Mouse (Mus musculus) intestine, embryonic 16.5 days (tissue): Measurements from ENCODE around the gene Casp14. TPM values are rescaled to one million over a fixed set of nuclear protein-coding genes. Genes with fewer than 3 reads are reported as not detected.
A peak's percentile ranks its signal among the peaks of the same experiment; 100 is the strongest.
"Not testable (repeated sequence)": the region's sequence is repeated elsewhere in the genome, so short reads cannot be mapped to it uniquely, and the experiment has no call there.

Experiments used
- ATAC-seq: fragments of 200-750 bp; cut with Nextera tagmentation; 2 replicates; pipeline ENCODE4 v1.8.0; 2017; ENCODE audit warnings: moderate TSS enrichment, moderate library complexity
- H3K27ac ChIP-seq: fragments of 300-500 bp; sonication (generic); 2 replicates; pipeline ENCODE4 v1.5.1; 2014; ENCODE audit warnings: mild to moderate bottlenecking, low read length
- H3K27me3 ChIP-seq: fragments of 300-500 bp; sonication (generic); replicated peaks from 2 replicates; pipeline ENCODE4 v1.6.1; 2014; ENCODE audit warnings: low read length, control low read depth, mixed read lengths; ENCODE audit not compliant: control insufficient read depth, insufficient read depth
- H3K36me3 ChIP-seq: fragments of 300-500 bp; sonication (generic); 2 replicates; pipeline ENCODE4 v1.6.1; 2014; ENCODE audit warnings: low read length, control low read depth; ENCODE audit not compliant: control insufficient read depth, insufficient read depth
- H3K4me1 ChIP-seq: fragments of 300-500 bp; sonication (generic); 2 replicates; pipeline ENCODE4 v1.6.1; 2014; ENCODE audit warnings: low read length, control low read depth, mixed read lengths; ENCODE audit not compliant: control insufficient read depth, insufficient read depth
- H3K4me2 ChIP-seq: fragments of 300-500 bp; sonication (generic); 2 replicates; pipeline ENCODE4 v1.6.1; 2014; ENCODE audit warnings: low read depth, low read length, control low read depth
- H3K4me3 ChIP-seq: fragments of 300-500 bp; sonication (generic); 2 replicates; pipeline ENCODE4 v1.5.1; 2014; ENCODE audit warnings: mild to moderate bottlenecking, low read length
- H3K9ac ChIP-seq: fragments of 300-500 bp; sonication (generic); 2 replicates; pipeline ENCODE4 v1.6.1; 2014; ENCODE audit warnings: low read depth, low read length
- H3K9me3 ChIP-seq: fragments of 300-500 bp; sonication (generic); 2 replicates; pipeline ENCODE4 v1.6.1; 2016; ENCODE audit warnings: low read length, control low read depth; ENCODE audit not compliant: control insufficient read depth
- WGBS: fragments of 180-500 bp; shearing (Covaris S2); extraction: QIAGEN DNeasy Blood & Tissue Kit; methylation state at CpG from one replicate; pipeline ENCODE4 v1.1.7; 2014; 5-methylcytosine and 5-hydroxymethylcytosine counted together
- polyA plus RNA-seq: library from polyadenylated mRNA; unstranded; fragments of >200 nt; fragmentation: Nextera tagmentation; extraction: Ambion mirVana; gene quantifications from 2 replicates; pipeline ENCODE4 v1.2.1, GENCODE M21; 2015

Casp14 gene
- polyA plus RNA-seq, 1 experiment from 2014 or later = 0.18 TPM

- Histone ChIP-seq H3K27ac (no peak overlapping the region), H3K36me3 (no peaks in the 10 kb centered on the region), H3K9me3 (no peaks in the 10 kb centered on the region), H3K9ac (no peak overlapping the region), H3K4me2 (no peak overlapping the region), H3K4me1 (no peaks in the 10 kb centered on the region), H3K27me3 (no peaks in the 10 kb centered on the region), H3K4me3 (no peak overlapping the region)
- ATAC-seq = no peak
- WGBS = 51% methylated on average over 3 of the region's 3 CpGs
Measured at GRCm38 (mm10) chr10:78700881-78701280, 17.2 kb downstream of the Casp14 start.

DNA sequence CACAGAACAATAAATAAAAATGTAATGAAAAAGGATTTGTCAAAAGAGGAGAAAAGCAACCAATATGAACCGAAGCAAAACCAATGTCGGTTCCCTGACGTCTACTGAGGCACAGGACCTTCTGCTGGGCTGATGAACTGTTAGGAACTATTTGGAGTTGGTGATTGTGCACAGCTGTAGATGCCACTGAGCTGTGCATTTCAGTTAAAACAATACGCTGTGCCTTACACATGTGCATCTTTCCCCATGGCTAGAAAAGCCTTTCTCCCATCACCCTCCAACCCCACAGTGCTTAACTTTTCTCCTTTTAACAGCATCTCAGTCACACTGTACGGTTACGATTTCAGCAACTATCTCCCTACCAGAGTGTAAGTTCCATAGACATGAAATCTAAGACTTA lies 28.1 kb downstream of the Casp14 start:
- H3K9ac ChIP-seq = no peak overlapping the region
- ATAC-seq = no peak
- H3K4me2 ChIP-seq = no peak overlapping the region
- no peaks in the 10 kb centered on the region for H3K36me3 ChIP-seq
- WGBS = 81% methylated on average over 6 of the region's 6 CpGs
- H3K27me3 ChIP-seq = no peaks in the 10 kb centered on the region
- H3K9me3 ChIP-seq = no peaks in the 10 kb centered on the region
- no peaks in the 10 kb centered on the region for H3K4me1 ChIP-seq
- H3K4me3 ChIP-seq = no peak overlapping the region
- H3K27ac ChIP-seq = no peak overlapping the region

- Histone ChIP-seq H3K9me3 (no peaks in the 10 kb centered on the region; the same call in 1 of the 2 replicates), H3K36me3 (no peaks in the 10 kb centered on the region), H3K27me3 (no peaks in the 10 kb centered on the region), H3K9ac (no peak overlapping the region), H3K4me1 (no peaks in the 10 kb centered on the region), H3K4me2 (no peak overlapping the region), H3K27ac (no peak overlapping the region), H3K4me3 (no peak overlapping the region)
- 65% methylated on average over 4 of the region's 4 CpGs for WGBS
- no peak for ATAC-seq
Measured at GRCm38 (mm10) chr10:78686995-78687577, 31.0 kb downstream of the Casp14 start.

DNA sequence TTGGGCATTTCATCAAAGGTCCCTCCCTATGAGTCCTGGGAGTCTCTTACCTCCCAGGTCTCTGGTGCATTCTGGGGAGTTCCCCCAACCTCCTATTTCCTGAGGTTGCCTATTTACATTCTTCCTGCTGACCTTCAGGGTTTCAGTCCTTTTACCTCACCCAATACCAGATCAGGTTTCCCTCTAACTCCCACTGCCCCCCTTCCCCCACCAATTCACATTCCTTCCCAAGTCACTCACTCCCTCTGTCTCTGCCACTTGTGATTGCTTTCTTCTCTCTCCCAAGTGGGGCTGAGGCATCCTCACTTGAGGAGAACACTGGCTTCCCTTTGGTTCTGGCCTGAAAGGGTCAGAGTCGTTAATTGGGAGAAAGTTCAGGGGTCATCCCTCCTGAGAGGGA lies 48.0 kb downstream of the Casp14 start:
- ATAC-seq = not testable (repeated sequence)

DNA sequence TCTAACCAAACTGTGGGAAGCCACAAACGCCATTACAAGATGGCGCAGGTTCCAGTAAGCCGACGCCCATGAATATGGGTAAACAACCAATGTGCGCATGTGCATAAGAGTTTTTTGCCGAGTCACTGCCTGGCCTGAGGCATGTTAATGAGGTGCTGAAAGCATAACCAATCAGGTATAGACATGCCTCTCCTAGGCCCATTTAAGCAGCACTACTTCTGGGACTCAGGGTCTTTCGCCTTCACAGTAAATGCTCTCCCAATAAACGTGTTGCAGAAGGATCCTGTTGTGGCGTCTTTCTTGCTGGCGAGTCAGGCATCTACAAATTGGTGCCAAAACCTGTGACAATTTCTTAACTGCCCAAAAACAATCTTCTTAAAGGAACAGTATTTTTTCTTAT lies 51.4 kb downstream of the Casp14 start:
- not testable (repeated sequence) for H3K4me2 ChIP-seq, H3K4me3 ChIP-seq, H3K9me3 ChIP-seq, H3K36me3 ChIP-seq, H3K9ac ChIP-seq, H3K27me3 ChIP-seq, ATAC-seq, H3K4me1 ChIP-seq, H3K27ac ChIP-seq
- 91% methylated on average over 10 of the region's 10 CpGs for WGBS

More for the DNA sequence above, 48.0 kb downstream of the Casp14 start:
- H3K27me3 ChIP-seq, H3K27ac ChIP-seq, H3K9me3 ChIP-seq, H3K36me3 ChIP-seq, H3K9ac ChIP-seq, H3K4me1 ChIP-seq, H3K4me3 ChIP-seq, H3K4me2 ChIP-seq: not testable (repeated sequence)
- 11% methylated on average over 1 of the region's 1 CpGs for WGBS

GRCm38 (mm10) chr10:78664546-78664945 lies 53.5 kb downstream of the Casp14 start:
- H3K9ac ChIP-seq = no peak overlapping the region
- H3K36me3 ChIP-seq = no peaks in the 10 kb centered on the region
- H3K4me1 ChIP-seq = no peaks in the 10 kb centered on the region
- H3K27ac ChIP-seq = no peak overlapping the region
- no peaks in the 10 kb centered on the region for H3K9me3 ChIP-seq
- ATAC-seq = peak; percentile 90
- WGBS = 59% methylated on average over 1 of the region's 1 CpGs
- no peak overlapping the region for H3K4me2 ChIP-seq
- H3K27me3 ChIP-seq = no peaks in the 10 kb centered on the region
- H3K4me3 ChIP-seq = no peak overlapping the region

Other genes starting within 250 kb of the Casp14 start
- gene Olfr1358, start 200.9 kb downstream of the Casp14 start, polyA plus RNA-seq = not detected in 2 replicates
- 83.1 and 85.8 TPM in 2 replicates for gene Ilvbl, start 143.9 kb downstream of the Casp14 start, polyA plus RNA-seq
- 12.5 and 13.4 TPM in 2 replicates for gene Syde1, start 126.3 kb downstream of the Casp14 start, polyA plus RNA-seq
- gene Olfr1357, start 100.2 kb downstream of the Casp14 start, polyA plus RNA-seq = not detected in 2 replicates
- 0.12 TPM in 1 of 2 replicates, not detected in the other for gene Ccdc105, start 34.8 kb upstream of the Casp14 start, polyA plus RNA-seq
- gene Slc1a6, start 62.2 kb upstream of the Casp14 start, polyA plus RNA-seq = 0.81 and 1.6 TPM in 2 replicates
- not detected in 2 replicates for gene Olfr1356, start 133.9 kb upstream of the Casp14 start, polyA plus RNA-seq
- gene Olfr1355, start 157.2 kb upstream of the Casp14 start, polyA plus RNA-seq = not detected in 2 replicates
- not detected in 2 replicates for gene Olfr1354, start 194.9 kb upstream of the Casp14 start, polyA plus RNA-seq
- not detected in 2 replicates for gene Olfr8, start 232.3 kb upstream of the Casp14 start, polyA plus RNA-seq
- gene Olfr1353, start 245.0 kb upstream of the Casp14 start, polyA plus RNA-seq = not detected in 2 replicates